Mouse (Mus musculus) megakaryocyte-erythroid progenitor cell, adult 5-6 weeks (primary cell): ENCODE data around the gene Calu. TPM values are rescaled to one million over a fixed set of nuclear protein-coding genes. Genes with fewer than 3 reads are reported as not detected.
"Not testable (repeated sequence)": the region's sequence is repeated elsewhere in the genome, so short reads cannot be mapped to it uniquely, and the experiment has no call there.

ENCODE experiments used
- ATAC-seq: replicated peaks from 2 replicates; pipeline ENCODE4 v1.8.0; 2016; ENCODE audit warnings: mild to moderate bottlenecking, inconsistent platforms; ENCODE audit not compliant: severe bottlenecking, poor library complexity, low FRiP score, low TSS enrichment
- total RNA-seq, 2 experiments: library from RNA; stranded (forward) in 1 of 2; stranded (reverse) in 1 of 2; fragments of 200-1000, 215-1000 nt in 1 of 2; fragments of >200 nt in 1 of 2; fragmentation: Nextera tagmentation in 1 of 2; gene quantifications; 2 replicates each; pipeline ENCODE4 v1.2.3; 2014 to 2017

Gene Calu
- total RNA-seq (2014; fragmentation: Nextera tagmentation) (46.1 and 46.8 TPM in 2 replicates), total RNA-seq (2017) (157 and 164 TPM in 2 replicates)

GRCm38 (mm10) chr6:29347665-29348370, at the start of gene Calu:
Calu (plus strand) TSS chr6:29348069.
- peak; percentile 96 for ATAC-seq

GRCm38 (mm10) chr6:29299112-29299511, 48.8 kb upstream of the Calu start:
- ATAC-seq = no peak

GRCm38 (mm10) chr6:29303251-29303650, 44.6 kb upstream of the Calu start:
- no peak for ATAC-seq

GRCm38 (mm10) chr6:29303726-29304125, 44.1 kb upstream of the Calu start:
- ATAC-seq = no peak

GRCm38 (mm10) chr6:29305462-29305861, 42.4 kb upstream of the Calu start:
- ATAC-seq = no peak

- no peak for ATAC-seq
Observed at GRCm38 (mm10) chr6:29308846-29309605, 38.8 kb upstream of the Calu start.

GRCm38 (mm10) chr6:29313690-29314202, 34.1 kb upstream of the Calu start:
- no peak for ATAC-seq

- ATAC-seq = no peak
Observed at GRCm38 (mm10) chr6:29317286-29317685, 30.6 kb upstream of the Calu start.

- ATAC-seq = no peak
Observed at GRCm38 (mm10) chr6:29317941-29318340, 29.9 kb upstream of the Calu start.

GRCm38 (mm10) chr6:29318879-29319278, 29.0 kb upstream of the Calu start, which contains the start of gene Fam71f1:
Fam71f1 (plus strand) TSS chr6:29319140.
- no peak for ATAC-seq

GRCm38 (mm10) chr6:29321586-29321985, 26.3 kb upstream of the Calu start:
- ATAC-seq = no peak

GRCm38 (mm10) chr6:29322147-29322546, 25.7 kb upstream of the Calu start:
- ATAC-seq = no peak

- no peak for ATAC-seq
Observed at GRCm38 (mm10) chr6:29322735-29323134, 25.1 kb upstream of the Calu start.

- ATAC-seq = no peak
Observed at GRCm38 (mm10) chr6:29326961-29327360, 20.9 kb upstream of the Calu start.

GRCm38 (mm10) chr6:29329514-29329913, 18.4 kb upstream of the Calu start:
- ATAC-seq = 0 out of 2 replicates have a peak, but pooled peaks have one; percentile 37

- not testable (repeated sequence) for ATAC-seq
Observed at GRCm38 (mm10) chr6:29346512-29346911, 1.4 kb upstream of the Calu start.

- ATAC-seq = no peak
Observed at GRCm38 (mm10) chr6:29347189-29347588, 680 bp upstream of the Calu start.

- ATAC-seq = 0 out of 2 replicates have a peak, but pooled peaks have one; percentile 2
Observed at GRCm38 (mm10) chr6:29348371-29348724, 479 bp downstream of the Calu start.

- ATAC-seq = no peak
Observed at GRCm38 (mm10) chr6:29351613-29352012, 3.7 kb downstream of the Calu start.

- ATAC-seq = peak; percentile 78
Observed at GRCm38 (mm10) chr6:29352816-29353215, 4.9 kb downstream of the Calu start.
